Mouse (Mus musculus) layer of hippocampus, postnatal 36 days (tissue): Measurements from ENCODE around the gene Fcgbp. TPM values are rescaled to one million over a fixed set of nuclear protein-coding genes. Genes with fewer than 3 reads are reported as not detected.
A peak's percentile ranks its signal among the peaks of the same experiment; 100 is the strongest.
"Not testable (repeated sequence)": the region's sequence is repeated elsewhere in the genome, so short reads cannot be mapped to it uniquely, and the experiment has no call there.

Experiments used
- DNase-seq, 2 experiments: peaks; one replicate each; pipeline ENCODE4 v3.0.0; 2022
- total RNA-seq, 2 experiments: library from RNA; stranded (reverse); gene quantifications; 2 replicates each; pipeline ENCODE4 v1.2.3; 2021

Gene Fcgbp
- total RNA-seq, 2 experiments from 2014 or later: 0.81 to 0.92 TPM

GRCm38 (mm10) chr7:28149841-28150240, 78.8 kb downstream of the Fcgbp start:
- no peak for DNase-seq

DNA sequence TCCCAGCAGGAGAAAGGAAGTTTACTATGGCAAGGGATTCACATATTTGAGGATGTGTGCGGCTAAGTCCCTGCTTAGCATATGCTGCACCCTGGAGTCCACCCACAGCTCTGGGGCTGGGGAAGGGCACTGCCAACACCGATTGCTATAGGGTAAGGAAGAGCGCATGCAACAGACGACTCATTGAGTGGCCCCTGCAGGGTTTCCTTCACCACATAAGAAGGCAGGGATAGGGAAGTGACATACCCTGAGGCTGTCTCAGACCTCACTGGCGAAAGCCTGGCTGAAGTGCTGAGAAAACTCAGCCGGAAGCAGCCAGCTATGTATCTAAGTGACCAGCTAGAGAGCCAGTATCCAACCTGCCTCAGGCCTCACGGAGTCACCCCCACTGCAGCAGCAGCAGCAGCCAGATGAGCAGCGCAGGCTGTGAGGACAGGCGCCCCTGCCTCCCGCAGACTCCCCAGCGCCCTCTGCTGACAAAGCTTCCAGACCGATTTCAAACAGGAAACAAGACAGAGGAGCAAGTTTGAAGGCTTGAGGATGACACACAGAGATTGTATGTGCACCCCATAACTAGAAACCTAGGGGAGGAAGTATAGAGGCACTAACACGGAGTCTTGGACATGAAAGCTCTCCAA, 80.7 kb downstream of the Fcgbp start:
- peak; percentile 39 to 49 for DNase-seq

DNA sequence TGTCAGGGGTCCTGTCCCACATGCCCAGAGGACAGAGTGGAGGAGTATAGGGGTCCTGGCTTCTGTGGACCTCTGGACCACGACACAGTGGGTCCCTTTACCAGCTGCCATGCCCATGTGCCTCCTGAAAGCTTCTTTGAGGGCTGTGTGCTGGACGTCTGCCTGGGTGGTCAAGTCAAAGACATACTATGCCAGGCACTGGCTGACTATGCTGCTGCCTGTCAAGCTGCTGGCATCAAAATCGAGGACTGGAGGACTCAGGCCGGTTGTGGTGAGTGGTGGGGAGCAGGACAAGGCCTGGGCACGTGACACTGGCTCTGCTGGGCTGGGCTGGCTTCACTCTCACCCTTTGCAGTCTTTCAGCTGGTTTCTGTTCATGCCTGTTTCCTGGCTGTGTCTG, 82.6 kb downstream of the Fcgbp start:
- DNase-seq: not testable (repeated sequence)

- no peak for DNase-seq
These were observed 88.3 kb downstream of the Fcgbp start for GRCm38 (mm10) chr7:28159292-28159691.

DNA sequence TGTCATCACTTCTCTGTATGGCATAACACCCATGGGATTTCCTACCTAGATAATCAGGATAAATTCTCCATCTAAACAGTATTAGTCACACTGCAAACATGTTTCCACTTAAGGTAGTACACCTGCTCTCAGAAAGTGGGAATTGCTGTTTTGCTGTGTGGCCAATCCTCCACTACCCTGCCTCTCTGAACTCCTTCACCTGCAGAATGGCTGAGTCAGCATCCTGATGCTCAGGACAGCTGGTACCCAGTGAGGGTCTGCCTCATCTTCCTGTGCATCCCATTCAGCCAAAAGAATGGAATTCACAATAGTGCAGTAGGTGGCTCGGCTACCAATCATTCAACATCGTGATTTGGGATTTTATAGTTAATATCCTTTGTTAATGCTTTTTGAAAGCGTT, 88.9 kb downstream of the Fcgbp start:
- no peak for DNase-seq

GRCm38 (mm10) chr7:28161163-28161749, 90.2 kb downstream of the Fcgbp start:
- DNase-seq: no peak

DNA sequence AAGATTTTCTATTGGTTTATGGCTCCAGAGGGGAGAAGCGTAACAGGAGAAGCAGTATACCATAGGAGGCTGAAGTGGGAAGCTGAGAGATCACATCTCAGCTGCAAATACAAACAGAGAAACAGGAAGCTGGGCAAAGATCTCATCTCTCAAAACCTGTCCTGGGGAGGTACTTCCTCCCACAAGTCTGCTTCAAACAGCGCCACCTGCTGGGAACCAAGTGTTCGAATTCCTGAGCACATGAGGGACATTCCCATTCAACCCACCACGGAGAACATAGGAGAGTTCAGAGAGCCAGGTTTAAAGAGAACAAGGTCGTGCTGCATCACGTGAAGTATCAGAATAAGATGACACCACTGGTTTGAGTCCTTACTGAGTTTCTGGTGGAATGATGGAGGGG, 94.4 kb downstream of the Fcgbp start:
- no peak for DNase-seq

DNA sequence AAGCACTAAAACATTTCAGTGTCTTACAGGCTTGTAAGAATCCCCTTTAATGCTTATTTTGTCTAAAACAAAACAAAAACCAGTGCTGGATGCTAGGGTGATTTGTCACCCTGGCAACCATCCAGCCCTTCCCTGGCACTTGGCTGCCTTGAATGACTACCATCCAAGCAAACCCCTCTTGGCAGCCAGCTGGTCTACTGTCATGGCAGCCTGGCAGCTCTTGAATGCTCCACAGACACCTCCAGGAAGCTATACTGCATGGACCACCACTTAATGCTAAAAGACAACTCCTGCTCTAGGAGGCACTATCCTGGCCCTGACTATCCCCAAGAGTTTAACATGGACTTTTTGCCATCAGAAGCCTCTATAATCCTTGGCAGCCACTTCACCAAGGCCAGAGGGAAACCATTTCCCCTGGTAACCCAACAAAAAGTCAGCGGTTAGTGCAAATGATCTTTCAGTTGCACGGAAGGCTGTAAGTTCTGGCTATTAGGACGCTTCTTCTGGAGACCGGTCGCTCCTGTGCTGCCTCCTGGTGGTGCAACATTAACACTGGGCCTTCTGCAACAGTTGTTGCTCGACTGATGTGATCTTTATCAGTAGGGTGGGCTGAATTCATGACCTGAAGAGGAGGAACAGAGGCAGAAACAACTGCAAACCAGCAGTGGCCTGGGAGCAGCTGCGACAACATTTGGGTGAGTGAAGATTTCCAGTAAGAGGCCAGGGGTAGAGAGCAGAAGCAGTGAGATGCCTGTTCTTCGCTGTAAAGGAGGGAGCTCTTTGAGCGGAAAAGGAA, 97.5 kb downstream of the Fcgbp start:
- peak in 1 of 2 experiments; percentile 50 for DNase-seq

DNA sequence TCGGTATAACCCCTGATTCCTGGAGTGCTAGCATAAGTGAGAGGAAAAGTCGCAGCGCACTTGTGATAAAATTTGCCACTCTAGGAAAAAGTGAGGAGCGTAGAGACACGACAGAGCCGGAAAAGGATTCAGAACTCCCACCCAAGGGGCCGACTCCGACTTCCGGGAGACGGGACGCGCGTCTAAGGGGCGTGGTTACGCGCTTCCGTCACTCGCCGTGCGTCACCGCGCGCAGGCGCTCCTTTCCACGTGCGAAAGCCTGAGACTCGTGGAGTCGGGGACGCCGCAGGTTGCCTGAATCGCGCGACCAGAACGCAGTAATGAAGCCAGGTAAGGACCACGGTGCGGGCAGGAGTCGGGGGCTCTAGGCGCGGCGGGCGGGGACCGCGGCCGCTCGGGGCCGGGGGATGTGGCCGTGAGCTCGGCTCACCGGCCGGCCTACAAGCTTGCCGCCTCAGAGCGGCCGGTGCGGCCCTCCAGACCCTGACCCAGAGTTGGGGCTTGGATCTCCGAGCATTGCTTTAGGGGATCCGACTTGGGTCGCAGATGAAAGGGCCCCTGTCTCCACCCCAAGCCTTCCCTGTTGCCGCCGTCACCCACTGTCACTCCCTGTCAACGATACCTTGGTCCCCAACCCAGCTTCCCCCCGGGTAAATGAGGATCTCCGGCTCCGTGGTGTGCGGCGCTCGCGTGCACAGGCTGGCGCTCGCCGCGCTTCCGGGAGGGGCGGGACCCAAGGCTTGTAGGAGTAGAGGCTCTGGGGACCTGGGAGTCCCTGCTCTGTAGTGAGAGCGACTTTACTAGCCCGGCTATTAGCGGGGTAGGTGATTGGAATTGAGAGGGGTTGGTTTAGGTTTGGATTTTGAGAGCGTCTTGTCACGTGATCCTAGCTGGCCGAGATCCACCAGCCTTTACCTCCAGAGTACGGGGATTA, 98.7 kb downstream of the Fcgbp start, which contains the start of gene Fbl:
Gene Fbl, plus strand, starts transcription at position 222 of the 934 bp plus-strand sequence.
- peak; percentile 90 to 92 for DNase-seq

Other genes starting within 250 kb of the Fcgbp start
- gene Zfp59, start 232.6 kb upstream of the Fcgbp start, total RNA-seq: 1 to 10 TPM; 4.1 to 4.4 TPM
- gene Zfp607a, start 213.7 kb upstream of the Fcgbp start, total RNA-seq: 1 to 10 TPM; 1.9 to 2.5 TPM
- gene Zfp974, start 141.8 kb upstream of the Fcgbp start, total RNA-seq: 10 to 100 TPM; 15.2 to 16.0 TPM
- 10 to 100 TPM; 21.6 TPM for gene Zfp780b, start 92.1 kb upstream of the Fcgbp start, total RNA-seq
- gene Zfp850, start 57.1 kb upstream of the Fcgbp start, total RNA-seq: 1 to 10 TPM; 5.7 to 6.8 TPM
- 100 to 1,000 TPM; 122 to 131 TPM for gene Psmc4, start 21.1 kb upstream of the Fcgbp start, total RNA-seq
- not detected for gene 9530053A07Rik, start 58.2 kb downstream of the Fcgbp start, total RNA-seq
- 10 to 100 TPM; 48.3 to 55.8 TPM for gene Fbl, start 98.5 kb downstream of the Fcgbp start, total RNA-seq
- gene Dyrk1b, start 108.2 kb downstream of the Fcgbp start, total RNA-seq: 10 to 100 TPM; 45.7 to 52.4 TPM
- 10 to 100 TPM; 52.9 to 60.9 TPM for gene Eid2, start 196.6 kb downstream of the Fcgbp start, total RNA-seq
- 10 to 100 TPM; 36.5 to 36.8 TPM for gene Eid2b, start 206.5 kb downstream of the Fcgbp start, total RNA-seq
- 1 to 10 TPM in 1 of 2 experiments, under 1 TPM in 1; 0.27 to 1.8 TPM for gene Selenov, start 219.9 kb downstream of the Fcgbp start, total RNA-seq
- 1 to 10 TPM; 2.1 to 2.8 TPM for gene Dll3, start 231.0 kb downstream of the Fcgbp start, total RNA-seq
- 10 to 100 TPM; 41.1 to 42.1 TPM for gene Timm50, start 240.8 kb downstream of the Fcgbp start, total RNA-seq